Mouse (Mus musculus): ENCODE data around the gene Cdk8. TPM values are rescaled to one million over a fixed set of nuclear protein-coding genes. Genes with fewer than 3 reads are reported as not detected.

The Cdk8 gene
- polyA plus RNA-seq, 1 experiment from 2014 or later, result 24.0 TPM

GRCm38 (mm10) chr5:146328941-146329340, 97.9 kb downstream of the Cdk8 start:
- no peak overlapping the region for H3K4me2 ChIP-seq
- no peaks in the 10 kb centered on the region for H3K36me3 ChIP-seq (ENCODE audit: control insufficient read depth, insufficient read depth, low read length)
- H3K4me3 ChIP-seq (ENCODE audit: low read depth, low read length), result no peak overlapping the region
- no peaks in the 10 kb centered on the region for H3K9me3 ChIP-seq (replicated peaks; ENCODE audit: control insufficient read depth, low read length)
- H3K27ac ChIP-seq (ENCODE audit: low read depth, low read length), result no peak overlapping the region
- WGBS (ENCODE audit: insufficient replicate concordance), result 74% methylated on average over 10 of the region's 10 CpGs
- H3K4me1 ChIP-seq (ENCODE audit: control insufficient read depth, insufficient read depth, low read length), result no peaks in the 10 kb centered on the region
- no peak for ATAC-seq (replicated peaks; ENCODE audit: insufficient number of reproducible peaks, low FRiP score, low TSS enrichment)
- 0 out of 2 replicates have a peak, but pooled peaks cover 2% of the 10 kb centered on the region for H3K27me3 ChIP-seq (ENCODE audit: control insufficient read depth, insufficient read depth, low read length)
- H3K9ac ChIP-seq (ENCODE audit: low read depth, low read length), result no peak overlapping the region

GRCm38 (mm10) chr5:146329541-146329940, 98.5 kb downstream of the Cdk8 start:
- no peaks in the 10 kb centered on the region for H3K36me3 ChIP-seq (ENCODE audit: control insufficient read depth, insufficient read depth, low read length)
- 0 out of 2 replicates have a peak, but pooled peaks cover 2% of the 10 kb centered on the region for H3K27me3 ChIP-seq (ENCODE audit: control insufficient read depth, insufficient read depth, low read length)
- no peaks in the 10 kb centered on the region for H3K4me1 ChIP-seq (ENCODE audit: control insufficient read depth, insufficient read depth, low read length)
- 78% methylated on average over 5 of the region's 5 CpGs for WGBS (ENCODE audit: insufficient replicate concordance)
- no peak for ATAC-seq (replicated peaks; ENCODE audit: insufficient number of reproducible peaks, low FRiP score, low TSS enrichment)
- no peak overlapping the region for H3K4me3 ChIP-seq (ENCODE audit: low read depth, low read length)
- H3K4me2 ChIP-seq, result no peak overlapping the region
- no peaks in the 10 kb centered on the region for H3K9me3 ChIP-seq (replicated peaks; ENCODE audit: control insufficient read depth, low read length)
- no peak overlapping the region for H3K27ac ChIP-seq (ENCODE audit: low read depth, low read length)
- H3K9ac ChIP-seq (ENCODE audit: low read depth, low read length), result no peak overlapping the region

- H3K4me1 ChIP-seq (ENCODE audit: control insufficient read depth, insufficient read depth, low read length), result no peaks in the 10 kb centered on the region
- no peak overlapping the region for H3K4me3 ChIP-seq (ENCODE audit: low read depth, low read length)
- WGBS (ENCODE audit: insufficient replicate concordance), result 42% methylated on average over 13 of the region's 13 CpGs
- H3K27ac ChIP-seq (ENCODE audit: low read depth, low read length), result no peak overlapping the region
- no peak for ATAC-seq (replicated peaks; ENCODE audit: insufficient number of reproducible peaks, low FRiP score, low TSS enrichment)
- H3K36me3 ChIP-seq (ENCODE audit: control insufficient read depth, insufficient read depth, low read length), result no peaks in the 10 kb centered on the region
- no peak overlapping the region for H3K4me2 ChIP-seq
- no peaks in the 10 kb centered on the region for H3K27me3 ChIP-seq (ENCODE audit: control insufficient read depth, insufficient read depth, low read length)
- H3K9me3 ChIP-seq (replicated peaks; ENCODE audit: control insufficient read depth, low read length), result no peaks in the 10 kb centered on the region
- 0 out of 2 replicates have a peak overlapping the region, but pooled peaks have one; percentile 5 for H3K9ac ChIP-seq (ENCODE audit: low read depth, low read length)
These were observed 99.2 kb downstream of the Cdk8 start for GRCm38 (mm10) chr5:146330031-146330764.

- Histone ChIP-seq H3K36me3 (ENCODE audit: control insufficient read depth, insufficient read depth, low read length) (no peaks in the 10 kb centered on the region), H3K4me2 (no peak overlapping the region), H3K9me3 (replicated peaks; ENCODE audit: control insufficient read depth, low read length) (no peaks in the 10 kb centered on the region), H3K27me3 (ENCODE audit: control insufficient read depth, insufficient read depth, low read length) (no peaks in the 10 kb centered on the region), H3K4me1 (ENCODE audit: control insufficient read depth, insufficient read depth, low read length) (no peaks in the 10 kb centered on the region), H3K9ac (ENCODE audit: low read depth, low read length) (no peak overlapping the region), H3K27ac (ENCODE audit: low read depth, low read length) (no peak overlapping the region), H3K4me3 (ENCODE audit: low read depth, low read length) (no peak overlapping the region)
- WGBS (ENCODE audit: insufficient replicate concordance), result 31% methylated on average over 3 of the region's 3 CpGs
- ATAC-seq (replicated peaks; ENCODE audit: insufficient number of reproducible peaks, low FRiP score, low TSS enrichment), result no peak
These were observed 99.7 kb downstream of the Cdk8 start for GRCm38 (mm10) chr5:146330765-146331115.

GRCm38 (mm10) chr5:146331131-146331530, 100.1 kb downstream of the Cdk8 start:
- no peak for ATAC-seq (replicated peaks; ENCODE audit: insufficient number of reproducible peaks, low FRiP score, low TSS enrichment)
- H3K27me3 ChIP-seq (ENCODE audit: control insufficient read depth, insufficient read depth, low read length), result no peaks in the 10 kb centered on the region
- no peak overlapping the region for H3K27ac ChIP-seq (ENCODE audit: low read depth, low read length)
- no peaks in the 10 kb centered on the region for H3K4me1 ChIP-seq (ENCODE audit: control insufficient read depth, insufficient read depth, low read length)
- no peak overlapping the region for H3K9ac ChIP-seq (ENCODE audit: low read depth, low read length)
- H3K9me3 ChIP-seq (replicated peaks; ENCODE audit: control insufficient read depth, low read length), result no peaks in the 10 kb centered on the region
- H3K36me3 ChIP-seq (ENCODE audit: control insufficient read depth, insufficient read depth, low read length), result no peaks in the 10 kb centered on the region
- H3K4me3 ChIP-seq (ENCODE audit: low read depth, low read length), result no peak overlapping the region
- 78% methylated on average over 11 of the region's 11 CpGs for WGBS (ENCODE audit: insufficient replicate concordance)
- H3K4me2 ChIP-seq, result no peak overlapping the region

- no peak overlapping the region for H3K27ac ChIP-seq (ENCODE audit: low read depth, low read length)
- H3K4me3 ChIP-seq (ENCODE audit: low read depth, low read length), result no peak overlapping the region
- no peaks in the 10 kb centered on the region for H3K36me3 ChIP-seq (ENCODE audit: control insufficient read depth, insufficient read depth, low read length)
- H3K4me2 ChIP-seq, result no peak overlapping the region
- no peak for ATAC-seq (replicated peaks; ENCODE audit: insufficient number of reproducible peaks, low FRiP score, low TSS enrichment)
- no peaks in the 10 kb centered on the region for H3K4me1 ChIP-seq (ENCODE audit: control insufficient read depth, insufficient read depth, low read length)
- no peak overlapping the region for H3K9ac ChIP-seq (ENCODE audit: low read depth, low read length)
- no peaks in the 10 kb centered on the region for H3K27me3 ChIP-seq (ENCODE audit: control insufficient read depth, insufficient read depth, low read length)
- WGBS (ENCODE audit: insufficient replicate concordance), result 75% methylated on average over 7 of the region's 7 CpGs
- no peaks in the 10 kb centered on the region for H3K9me3 ChIP-seq (replicated peaks; ENCODE audit: control insufficient read depth, low read length)
These were observed 101.5 kb downstream of the Cdk8 start for GRCm38 (mm10) chr5:146332541-146332940.

- Histone ChIP-seq H3K27ac (ENCODE audit: low read depth, low read length) (no peak overlapping the region), H3K4me3 (ENCODE audit: low read depth, low read length) (no peak overlapping the region), H3K9ac (ENCODE audit: low read depth, low read length) (no peak overlapping the region), H3K36me3 (ENCODE audit: control insufficient read depth, insufficient read depth, low read length) (no peaks in the 10 kb centered on the region), H3K4me1 (ENCODE audit: control insufficient read depth, insufficient read depth, low read length) (no peaks in the 10 kb centered on the region), H3K9me3 (replicated peaks; ENCODE audit: control insufficient read depth, low read length) (no peaks in the 10 kb centered on the region), H3K4me2 (no peak overlapping the region), H3K27me3 (ENCODE audit: control insufficient read depth, insufficient read depth, low read length) (no peaks in the 10 kb centered on the region)
- WGBS (ENCODE audit: insufficient replicate concordance), result 79% methylated on average over 1 of the region's 1 CpGs
- ATAC-seq (replicated peaks; ENCODE audit: insufficient number of reproducible peaks, low FRiP score, low TSS enrichment), result no peak
These were observed 103.4 kb downstream of the Cdk8 start for GRCm38 (mm10) chr5:146334410-146334809.

GRCm38 (mm10) chr5:146338064-146338463, 107.0 kb downstream of the Cdk8 start:
- Histone ChIP-seq H3K4me3 (ENCODE audit: low read depth, low read length) (no peak overlapping the region), H3K9ac (ENCODE audit: low read depth, low read length) (no peak overlapping the region), H3K4me2 (no peak overlapping the region), H3K27me3 (ENCODE audit: control insufficient read depth, insufficient read depth, low read length) (no peaks in the 10 kb centered on the region), H3K36me3 (ENCODE audit: control insufficient read depth, insufficient read depth, low read length) (no peaks in the 10 kb centered on the region), H3K9me3 (replicated peaks; ENCODE audit: control insufficient read depth, low read length) (0 out of 2 replicates have a peak, but pooled peaks cover 2% of the 10 kb centered on the region), H3K27ac (ENCODE audit: low read depth, low read length) (no peak overlapping the region), H3K4me1 (ENCODE audit: control insufficient read depth, insufficient read depth, low read length) (no peaks in the 10 kb centered on the region)
- no peak for ATAC-seq (replicated peaks; ENCODE audit: insufficient number of reproducible peaks, low FRiP score, low TSS enrichment)
- 59% methylated on average over 9 of the region's 9 CpGs for WGBS (ENCODE audit: insufficient replicate concordance)

- Histone ChIP-seq H3K27ac (ENCODE audit: low read depth, low read length) (no peak overlapping the region), H3K4me1 (ENCODE audit: control insufficient read depth, insufficient read depth, low read length) (no peaks in the 10 kb centered on the region), H3K4me3 (ENCODE audit: low read depth, low read length) (no peak overlapping the region), H3K9ac (ENCODE audit: low read depth, low read length) (no peak overlapping the region), H3K36me3 (ENCODE audit: control insufficient read depth, insufficient read depth, low read length) (no peaks in the 10 kb centered on the region), H3K4me2 (no peak overlapping the region), H3K9me3 (replicated peaks; ENCODE audit: control insufficient read depth, low read length) (0 out of 2 replicates have a peak, but pooled peaks cover 2% of the 10 kb centered on the region), H3K27me3 (ENCODE audit: control insufficient read depth, insufficient read depth, low read length) (no peaks in the 10 kb centered on the region)
- WGBS (ENCODE audit: insufficient replicate concordance), result 73% methylated on average over 4 of the region's 4 CpGs
- no peak for ATAC-seq (replicated peaks; ENCODE audit: insufficient number of reproducible peaks, low FRiP score, low TSS enrichment)
These were observed 109.0 kb downstream of the Cdk8 start for GRCm38 (mm10) chr5:146340037-146340436.
